Mouse (Mus musculus): ENCODE measurements around the gene Bmp8a. TPM values are rescaled to one million over a fixed set of nuclear protein-coding genes. Genes with fewer than 3 reads are reported as not detected.
A peak's percentile ranks its signal among the peaks of the same experiment; 100 is the strongest.
"Not testable (repeated sequence)": the region's sequence is repeated elsewhere in the genome, so short reads cannot be mapped to it uniquely, and the experiment has no call there.

Bmp8a gene
- polyA plus RNA-seq, 1 experiment from 2014 or later = 1.1 TPM

DNA sequence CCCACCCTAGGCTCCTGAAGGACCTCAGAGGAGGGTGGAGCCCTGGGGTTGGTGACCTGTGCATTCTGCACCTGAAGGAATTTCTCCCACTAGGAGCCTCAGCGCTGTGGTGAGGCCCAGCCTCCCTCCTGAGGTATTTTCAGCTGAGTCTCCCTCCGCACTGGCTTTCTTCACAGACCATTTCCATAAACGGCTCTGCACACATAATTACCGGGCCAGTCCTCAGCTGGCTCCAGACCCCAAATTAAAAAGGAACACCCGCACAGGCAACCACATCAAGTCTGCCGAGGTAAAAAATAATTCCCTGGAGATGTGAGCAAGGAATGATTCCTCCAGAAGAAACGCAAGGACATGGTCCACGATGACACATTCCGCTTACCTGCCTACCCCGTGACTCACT, 7.8 kb downstream of the Bmp8a start:
- not testable (repeated sequence) for H3K36me3 ChIP-seq (ENCODE audit: control insufficient read depth, insufficient read depth, low read length); ATAC-seq; H3K4me1 ChIP-seq (ENCODE audit: control insufficient read depth, insufficient read depth, low read length); H3K9ac ChIP-seq (ENCODE audit: low read depth, low read length); H3K27me3 ChIP-seq (replicated peaks; ENCODE audit: control insufficient read depth, insufficient read depth, low read length); H3K4me3 ChIP-seq (ENCODE audit: low read length); H3K27ac ChIP-seq (ENCODE audit: low read length); H3K9me3 ChIP-seq (ENCODE audit: control insufficient read depth, low read length); H3K4me2 ChIP-seq (ENCODE audit: low read depth, low read length)
- 74% methylated on average over 10 of the region's 10 CpGs for WGBS

DNA sequence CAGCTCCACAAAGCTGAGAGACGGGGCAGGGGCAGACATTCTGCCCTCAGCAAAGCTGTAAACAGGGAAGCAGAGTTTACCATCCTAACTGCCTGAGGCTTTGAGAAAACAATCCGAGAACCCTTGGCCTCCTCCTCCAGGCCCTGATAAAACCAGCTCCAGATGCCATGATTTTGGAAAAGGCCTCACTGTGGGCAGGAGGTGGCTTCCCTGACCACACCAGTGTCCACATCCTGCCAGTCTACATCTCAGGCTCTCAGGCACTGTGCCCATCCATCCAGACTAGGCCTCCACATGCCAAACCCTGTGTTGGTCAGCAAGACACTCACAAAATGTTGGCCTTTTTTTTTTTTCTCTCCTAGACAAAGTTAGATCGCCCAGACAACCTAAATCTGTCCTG, 8.9 kb downstream of the Bmp8a start:
- Histone ChIP-seq H3K4me2 (ENCODE audit: low read depth, low read length) (no peak overlapping the region), H3K36me3 (ENCODE audit: control insufficient read depth, insufficient read depth, low read length) (no peaks in the 10 kb centered on the region), H3K9me3 (ENCODE audit: control insufficient read depth, low read length) (no peaks in the 10 kb centered on the region), H3K27ac (ENCODE audit: low read length) (no peak overlapping the region), H3K4me1 (ENCODE audit: control insufficient read depth, insufficient read depth, low read length) (no peaks in the 10 kb centered on the region), H3K27me3 (replicated peaks; ENCODE audit: control insufficient read depth, insufficient read depth, low read length) (no peaks in the 10 kb centered on the region), H3K4me3 (ENCODE audit: low read length) (no peak overlapping the region), H3K9ac (ENCODE audit: low read depth, low read length) (no peak overlapping the region)
- no peak for ATAC-seq
- WGBS = 64% methylated on average over 3 of the region's 3 CpGs

DNA sequence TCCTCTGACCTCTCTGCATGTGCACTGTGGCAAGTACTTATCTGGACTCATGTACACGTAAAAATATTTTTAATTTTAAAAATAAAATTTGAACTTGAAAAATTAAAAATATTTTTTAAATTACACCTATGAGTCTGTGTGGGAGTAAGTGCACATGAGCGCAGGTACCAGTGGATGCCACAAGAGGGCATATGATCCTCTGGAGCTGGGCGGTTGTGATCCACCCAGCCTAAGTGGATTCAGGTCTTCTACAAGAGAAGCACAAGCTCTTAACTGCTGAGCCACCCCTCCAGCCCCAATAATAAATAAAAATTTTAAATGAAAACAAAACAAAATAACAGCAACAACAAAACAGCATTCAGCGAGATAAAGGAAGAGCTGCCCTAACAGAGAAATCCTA, 9.9 kb downstream of the Bmp8a start:
- Histone ChIP-seq H3K4me1 (ENCODE audit: control insufficient read depth, insufficient read depth, low read length) (no peaks in the 10 kb centered on the region), H3K4me3 (ENCODE audit: low read length) (no peak overlapping the region), H3K36me3 (ENCODE audit: control insufficient read depth, insufficient read depth, low read length) (no peaks in the 10 kb centered on the region), H3K27ac (ENCODE audit: low read length) (no peak overlapping the region), H3K9me3 (ENCODE audit: control insufficient read depth, low read length) (no peaks in the 10 kb centered on the region), H3K27me3 (replicated peaks; ENCODE audit: control insufficient read depth, insufficient read depth, low read length) (no peaks in the 10 kb centered on the region), H3K4me2 (ENCODE audit: low read depth, low read length) (no peak overlapping the region), H3K9ac (ENCODE audit: low read depth, low read length) (no peak overlapping the region)
- ATAC-seq = no peak
- 94% methylated on average over 4 of the region's 4 CpGs for WGBS

DNA sequence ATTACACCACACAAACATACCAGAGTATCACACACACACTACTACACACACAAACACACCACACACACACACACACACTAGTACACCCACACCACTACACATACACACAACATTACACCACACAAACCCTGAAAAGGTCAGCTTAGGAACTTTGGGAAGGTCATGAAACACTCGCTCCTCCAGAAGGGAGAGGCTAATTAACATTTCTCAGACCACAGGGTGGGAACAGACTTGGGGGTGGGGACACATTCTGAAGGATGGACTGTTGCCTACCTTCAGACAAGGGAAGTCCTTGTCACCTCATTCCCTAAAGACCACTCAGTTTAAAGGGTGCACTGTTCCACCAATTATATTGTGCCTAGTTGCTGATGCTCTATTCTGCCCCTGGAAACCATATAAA, 11.1 kb downstream of the Bmp8a start:
- not testable (repeated sequence) for ATAC-seq; H3K36me3 ChIP-seq (ENCODE audit: control insufficient read depth, insufficient read depth, low read length); H3K9ac ChIP-seq (ENCODE audit: low read depth, low read length); H3K4me3 ChIP-seq (ENCODE audit: low read length); H3K4me2 ChIP-seq (ENCODE audit: low read depth, low read length); H3K27ac ChIP-seq (ENCODE audit: low read length); H3K27me3 ChIP-seq (replicated peaks; ENCODE audit: control insufficient read depth, insufficient read depth, low read length); H3K9me3 ChIP-seq (ENCODE audit: control insufficient read depth, low read length); H3K4me1 ChIP-seq (ENCODE audit: control insufficient read depth, insufficient read depth, low read length)
- WGBS = 65% methylated on average over 1 of the region's 1 CpGs

DNA sequence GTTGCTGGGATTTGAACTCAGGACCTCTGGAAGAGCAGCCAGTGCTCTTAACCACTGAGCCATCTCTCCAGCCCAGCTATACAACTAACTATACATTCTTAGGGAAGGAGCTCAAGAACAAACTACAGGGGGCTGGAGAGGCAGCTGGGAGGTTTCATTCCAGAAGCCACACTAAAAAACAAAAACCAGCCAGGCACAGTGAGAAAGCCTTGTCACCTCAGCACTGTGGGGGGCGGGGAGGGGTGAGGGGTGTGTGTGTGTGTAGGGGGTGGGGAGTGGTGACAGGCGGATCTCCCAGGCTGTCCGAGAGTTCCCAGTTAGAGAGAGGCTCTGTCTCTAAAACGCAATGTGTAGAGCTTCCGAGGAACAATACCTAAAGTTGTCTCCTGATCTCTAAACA, 11.7 kb downstream of the Bmp8a start:
- no peaks in the 10 kb centered on the region for H3K27me3 ChIP-seq (replicated peaks; ENCODE audit: control insufficient read depth, insufficient read depth, low read length)
- no peak overlapping the region for H3K9ac ChIP-seq (ENCODE audit: low read depth, low read length)
- no peak overlapping the region for H3K4me2 ChIP-seq (ENCODE audit: low read depth, low read length)
- WGBS = 80% methylated on average over 5 of the region's 5 CpGs
- no peaks in the 10 kb centered on the region for H3K9me3 ChIP-seq (ENCODE audit: control insufficient read depth, low read length)
- ATAC-seq = no peak
- no peaks in the 10 kb centered on the region for H3K36me3 ChIP-seq (ENCODE audit: control insufficient read depth, insufficient read depth, low read length)
- H3K4me3 ChIP-seq (ENCODE audit: low read length) = no peak overlapping the region
- H3K27ac ChIP-seq (ENCODE audit: low read length) = no peak overlapping the region
- H3K4me1 ChIP-seq (ENCODE audit: control insufficient read depth, insufficient read depth, low read length) = no peaks in the 10 kb centered on the region

DNA sequence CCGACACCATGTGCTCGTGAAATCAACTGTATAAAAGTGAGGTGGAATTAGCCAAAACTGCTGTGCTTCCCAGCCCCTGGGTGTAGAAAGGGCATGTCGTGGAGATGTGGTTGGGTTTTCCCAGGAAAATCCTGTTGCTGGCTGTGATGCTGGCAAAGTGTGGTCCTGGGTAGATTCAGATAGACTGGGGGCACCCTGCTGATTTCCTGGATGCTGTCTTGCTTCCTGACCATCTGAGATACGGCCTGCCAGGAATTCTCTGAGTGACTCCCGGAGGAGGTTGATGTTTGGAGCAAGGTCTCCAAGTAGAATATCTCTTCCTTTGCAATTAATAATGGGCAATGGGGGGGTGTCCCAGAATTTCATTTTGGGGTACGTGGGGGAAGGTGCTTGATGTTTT, 14.1 kb downstream of the Bmp8a start:
- no peaks in the 10 kb centered on the region for H3K27me3 ChIP-seq (replicated peaks; ENCODE audit: control insufficient read depth, insufficient read depth, low read length)
- no peak overlapping the region for H3K9ac ChIP-seq (ENCODE audit: low read depth, low read length)
- WGBS = 73% methylated on average over 6 of the region's 6 CpGs
- no peak overlapping the region for H3K27ac ChIP-seq (ENCODE audit: low read length)
- H3K9me3 ChIP-seq (ENCODE audit: control insufficient read depth, low read length) = no peaks in the 10 kb centered on the region
- H3K4me2 ChIP-seq (ENCODE audit: low read depth, low read length) = no peak overlapping the region
- no peak overlapping the region for H3K4me3 ChIP-seq (ENCODE audit: low read length)
- H3K36me3 ChIP-seq (ENCODE audit: control insufficient read depth, insufficient read depth, low read length) = no peaks in the 10 kb centered on the region
- ATAC-seq = no peak
- H3K4me1 ChIP-seq (ENCODE audit: control insufficient read depth, insufficient read depth, low read length) = no peaks in the 10 kb centered on the region

DNA sequence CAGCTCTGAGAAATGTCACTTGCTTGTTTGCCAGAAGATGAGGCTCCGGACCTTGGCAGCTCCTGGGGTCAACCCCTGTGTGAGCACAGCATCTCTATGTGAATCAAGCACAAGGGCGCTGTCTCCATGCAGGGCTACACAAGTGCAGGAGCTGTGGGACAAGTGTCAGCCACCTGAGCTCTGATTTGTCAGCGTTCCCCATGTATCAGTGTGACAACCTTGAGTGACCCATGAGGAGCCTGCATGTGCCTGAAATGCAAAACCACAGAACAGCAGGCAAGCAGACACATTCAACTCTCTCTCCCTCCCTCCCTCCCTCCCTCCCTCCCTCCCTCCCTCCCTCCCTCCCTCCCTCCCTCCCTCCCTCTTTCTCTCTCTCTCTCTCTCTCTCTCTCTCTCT, 15.4 kb downstream of the Bmp8a start:
- no peak overlapping the region for H3K27ac ChIP-seq (ENCODE audit: low read length)
- peaks cover 4% of the 10 kb centered on the region; the same call in 1 of the 2 replicates for H3K27me3 ChIP-seq (replicated peaks; ENCODE audit: control insufficient read depth, insufficient read depth, low read length)
- no peaks in the 10 kb centered on the region for H3K9me3 ChIP-seq (ENCODE audit: control insufficient read depth, low read length)
- no peaks in the 10 kb centered on the region for H3K4me1 ChIP-seq (ENCODE audit: control insufficient read depth, insufficient read depth, low read length)
- H3K4me3 ChIP-seq (ENCODE audit: low read length) = no peak overlapping the region
- H3K36me3 ChIP-seq (ENCODE audit: control insufficient read depth, insufficient read depth, low read length) = no peaks in the 10 kb centered on the region
- 63% methylated on average over 3 of the region's 3 CpGs for WGBS
- ATAC-seq = no peak
- no peak overlapping the region for H3K4me2 ChIP-seq (ENCODE audit: low read depth, low read length)
- H3K9ac ChIP-seq (ENCODE audit: low read depth, low read length) = no peak overlapping the region

DNA sequence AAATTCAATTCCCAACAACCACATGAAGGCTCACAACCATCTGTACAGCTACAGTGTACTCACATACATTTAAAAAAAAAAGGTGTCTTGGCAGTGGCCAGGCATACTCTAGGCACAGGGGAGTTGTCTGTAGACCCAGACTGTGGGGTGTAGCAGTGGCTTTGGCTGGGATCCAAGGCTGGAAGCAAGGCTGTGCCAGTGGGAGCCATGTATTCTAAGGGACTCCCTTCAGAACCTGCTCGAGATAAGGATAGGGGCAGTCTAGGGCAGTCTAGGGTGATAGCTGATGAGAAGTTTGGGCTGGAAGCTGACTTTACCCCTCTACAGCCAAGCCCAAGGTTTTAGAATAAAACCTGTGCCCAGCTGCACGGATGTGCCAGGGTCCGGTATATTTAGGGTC, 17.0 kb downstream of the Bmp8a start:
- no peak overlapping the region for H3K4me3 ChIP-seq (ENCODE audit: low read length)
- H3K27me3 ChIP-seq (replicated peaks; ENCODE audit: control insufficient read depth, insufficient read depth, low read length) = peaks cover 7% of the 10 kb centered on the region; the same call in 1 of the 2 replicates
- no peak for ATAC-seq
- no peaks in the 10 kb centered on the region for H3K4me1 ChIP-seq (ENCODE audit: control insufficient read depth, insufficient read depth, low read length)
- H3K27ac ChIP-seq (ENCODE audit: low read length) = no peak overlapping the region
- H3K4me2 ChIP-seq (ENCODE audit: low read depth, low read length) = no peak overlapping the region
- H3K9me3 ChIP-seq (ENCODE audit: control insufficient read depth, low read length) = no peaks in the 10 kb centered on the region
- no peaks in the 10 kb centered on the region for H3K36me3 ChIP-seq (ENCODE audit: control insufficient read depth, insufficient read depth, low read length)
- WGBS = 76% methylated on average over 3 of the region's 3 CpGs
- no peak overlapping the region for H3K9ac ChIP-seq (ENCODE audit: low read depth, low read length)

DNA sequence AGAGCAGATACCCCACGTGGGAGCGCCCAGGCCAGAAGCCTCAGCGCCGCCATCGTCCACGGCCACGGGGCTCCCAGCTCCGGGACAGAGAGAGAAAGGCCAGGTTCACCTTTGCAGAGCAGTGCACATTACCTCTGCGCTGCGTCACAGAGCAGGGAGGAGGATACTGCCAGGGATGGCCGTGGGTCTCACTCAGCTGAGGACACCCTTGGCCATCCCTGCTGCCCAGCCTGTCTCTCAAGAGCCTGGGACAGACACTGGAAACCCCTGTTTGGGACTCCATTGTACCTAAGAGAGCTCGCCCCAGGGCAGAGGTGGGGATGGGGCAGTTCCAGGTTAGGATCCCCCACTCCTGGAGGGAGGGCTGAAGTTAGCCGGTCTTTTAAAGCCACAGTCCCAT, 19.5 kb downstream of the Bmp8a start, which contains the start of gene Oxct2a:
Gene Oxct2a, minus strand, starts transcription at position 101 of the 400 bp plus-strand sequence.
- H3K36me3 ChIP-seq (ENCODE audit: control insufficient read depth, insufficient read depth, low read length) = no peaks in the 10 kb centered on the region
- H3K4me1 ChIP-seq (ENCODE audit: control insufficient read depth, insufficient read depth, low read length) = no peaks in the 10 kb centered on the region
- peaks cover 7% of the 10 kb centered on the region; the same call in 1 of the 2 replicates for H3K27me3 ChIP-seq (replicated peaks; ENCODE audit: control insufficient read depth, insufficient read depth, low read length)
- H3K9me3 ChIP-seq (ENCODE audit: control insufficient read depth, low read length) = no peaks in the 10 kb centered on the region
- no peak within 1 kb of the TSS for H3K27ac ChIP-seq (ENCODE audit: low read length)
- ATAC-seq = peak; percentile 8; the same call in 1 of the 2 replicates
- H3K4me2 ChIP-seq (ENCODE audit: low read depth, low read length) = peak within 1 kb of the TSS; percentile 48
- WGBS = 13% methylated on average over 13 of the region's 13 CpGs
- H3K4me3 ChIP-seq (ENCODE audit: low read length) = peak within 1 kb of the TSS; percentile 33
- H3K9ac ChIP-seq (ENCODE audit: low read depth, low read length) = no peak within 1 kb of the TSS

DNA sequence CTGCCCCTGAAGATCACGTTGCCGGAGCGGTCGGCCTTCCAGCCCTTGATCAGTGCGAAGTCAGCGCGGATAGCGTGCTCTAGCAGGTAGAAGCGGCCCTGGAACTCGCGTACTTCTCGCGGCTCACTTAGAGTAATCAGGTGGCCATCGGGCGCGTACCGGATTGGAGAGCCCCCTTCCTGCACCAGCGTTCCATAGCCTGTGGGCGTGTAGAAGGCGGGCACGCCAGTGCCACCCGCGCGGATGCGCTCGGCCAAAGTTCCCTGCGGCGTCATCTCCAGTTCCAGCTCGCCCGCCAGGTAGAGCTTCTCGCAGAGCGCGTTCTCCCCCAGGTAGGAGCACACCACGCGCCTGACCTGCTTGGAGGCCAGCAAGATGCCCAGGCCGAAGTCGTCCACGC, 20.1 kb downstream of the Bmp8a start:
- whole genome bisulfite sequencing = 15% methylated on average over 18 of the region's 38 CpGs
- not testable (repeated sequence) for H3K36me3 ChIP-seq (ENCODE audit: control insufficient read depth, insufficient read depth, low read length); H3K27me3 ChIP-seq (replicated peaks; ENCODE audit: control insufficient read depth, insufficient read depth, low read length); H3K9me3 ChIP-seq (ENCODE audit: control insufficient read depth, low read length); H3K9ac ChIP-seq (ENCODE audit: low read depth, low read length); H3K4me1 ChIP-seq (ENCODE audit: control insufficient read depth, insufficient read depth, low read length); H3K27ac ChIP-seq (ENCODE audit: low read length)
- Histone ChIP-seq H3K4me2 (ENCODE audit: low read depth, low read length) (peak overlapping the region; percentile 48), H3K4me3 (ENCODE audit: low read length) (peak overlapping the region; percentile 33)
- ATAC-seq = peak; percentile 73
